Mouse (Mus musculus) bone marrow, adult 2 months (tissue): ENCODE data around the gene Fam219b.

ENCODE experiments used
- CTCF ChIP-seq: fragments of 200-500 bp; IDR thresholded peaks from 2 replicates; pipeline ENCODE4 v1.5.1; 2011; ENCODE audit warnings: low read length, control low read depth; ENCODE audit not compliant: control insufficient read depth, insufficient read depth
- POLR2A ChIP-seq: fragments of 200-500 bp; IDR thresholded peaks from 2 replicates; pipeline ENCODE4 v1.6.1; 2011; ENCODE audit warnings: low read depth, mild to moderate bottlenecking, control low read depth, low read length, borderline replicate concordance; ENCODE audit not compliant: control insufficient read depth

DNA sequence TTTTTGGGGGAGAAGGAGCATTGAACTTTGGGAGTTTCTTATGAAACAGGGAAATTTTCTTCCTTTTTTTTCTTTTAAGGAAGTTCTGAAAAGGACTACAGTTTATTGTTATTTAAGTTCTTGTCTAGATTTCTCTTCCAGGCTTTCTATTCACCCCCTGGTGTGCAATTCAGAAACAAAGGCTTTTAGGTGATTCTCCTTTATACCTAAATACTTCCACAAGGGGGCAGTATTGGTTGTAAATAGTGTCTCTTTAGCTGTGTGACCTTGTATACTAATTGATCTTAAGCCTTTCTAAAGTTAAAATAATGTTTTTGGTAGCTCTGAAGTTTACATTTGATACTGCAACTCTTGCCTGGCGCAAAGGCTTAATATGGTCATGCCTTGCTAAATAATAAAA lies 13.6 kb upstream of the Fam219b start:
- TF ChIP-seq CTCF (no peak), POLR2A (no peak)
